Mouse (Mus musculus) stomach, postnatal 0 days (tissue): ENCODE results near the gene Zdhhc20.

Experiments
- CTCF ChIP-seq: IDR thresholded peaks from 2 replicates; pipeline ENCODE4 v1.5.1; 2016; ENCODE audit warnings: antibody characterized with exemption, low read depth, mild to moderate bottlenecking, moderate library complexity
- EP300 ChIP-seq: optimal IDR thresholded peaks from 2 replicates; pipeline ENCODE3; 2016; ENCODE audit warnings: antibody characterized with exemption

DNA sequence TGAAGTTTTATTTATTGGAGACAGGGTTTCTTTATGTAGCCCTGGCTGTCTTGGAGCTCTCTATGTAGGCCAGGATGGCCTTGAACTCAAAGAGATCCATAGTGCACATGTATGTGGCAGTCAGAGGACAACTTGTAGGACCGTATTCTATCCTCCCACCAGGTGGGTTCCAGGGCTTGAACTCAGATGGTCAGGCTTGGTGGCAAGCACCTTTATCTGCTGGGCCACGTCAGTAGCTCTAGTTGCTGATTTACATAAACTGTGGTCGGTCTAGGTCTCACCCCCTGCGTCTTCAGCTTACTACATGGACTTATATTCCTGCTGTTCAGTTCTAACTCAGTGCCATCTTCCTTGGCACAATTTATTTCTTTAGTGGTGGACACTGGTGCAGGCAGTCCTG lies 21.2 kb upstream of the Zdhhc20 start:
- TF ChIP-seq EP300 (no peak), CTCF (no peak)
